Mouse (Mus musculus) small intestine, adult 2 months (tissue): ENCODE measurements around the gene Tas1r2. TPM values are rescaled to one million over a fixed set of nuclear protein-coding genes. Genes with fewer than 3 reads are reported as not detected.
A peak's percentile ranks its signal among the peaks of the same experiment; 100 is the strongest.

Experiments
- H3K27ac ChIP-seq: fragments of 200-500 bp; 2 replicates; pipeline ENCODE4 v1.5.1; 2012; ENCODE audit warnings: low read depth, low read length, control low read depth, inconsistent platforms; ENCODE audit not compliant: insufficient read depth
- H3K27me3 ChIP-seq: fragments of 200-500 bp; 2 replicates; pipeline ENCODE4 v1.6.1; 2012; ENCODE audit warnings: mild to moderate bottlenecking, moderate library complexity, low read length, inconsistent platforms; ENCODE audit not compliant: control insufficient read depth, insufficient read depth
- H3K36me3 ChIP-seq: fragments of 200-500 bp; 2 replicates; pipeline ENCODE4 v1.6.1; 2012; ENCODE audit warnings: mild to moderate bottlenecking, low read length, control low read depth, inconsistent platforms; ENCODE audit not compliant: control insufficient read depth, insufficient read depth
- H3K4me1 ChIP-seq: fragments of 200-500 bp; 2 replicates; pipeline ENCODE4 v1.6.1; 2012; ENCODE audit warnings: low read length, inconsistent platforms, mixed read lengths; ENCODE audit not compliant: control insufficient read depth, insufficient read depth, insufficient read length
- H3K4me3 ChIP-seq: fragments of 200-500 bp; 2 replicates; pipeline ENCODE4 v1.5.1; 2012; ENCODE audit warnings: low read depth, mild to moderate bottlenecking, control low read depth, inconsistent platforms, low read length, moderate library complexity
- CTCF ChIP-seq: fragments of 200-500 bp; IDR thresholded peaks from 2 replicates; pipeline ENCODE4 v1.5.1; 2012; ENCODE audit warnings: low read depth, mild to moderate bottlenecking, control low read depth, inconsistent platforms, low read length, moderate library complexity, mixed read lengths; ENCODE audit not compliant: insufficient replicate concordance, insufficient read length; ENCODE audit errors: extremely low read depth
- POLR2A ChIP-seq: fragments of 200-500 bp; IDR thresholded peaks from 2 replicates; pipeline ENCODE4 v1.6.1; 2012; ENCODE audit warnings: low read depth, mild to moderate bottlenecking, control low read depth, inconsistent platforms, low read length, moderate library complexity
- WGBS: fragments of 180-500 bp; shearing (Covaris S2); methylation state at CpG from one replicate; pipeline ENCODE4 v1.1.7; 2018; 5-methylcytosine and 5-hydroxymethylcytosine counted together
- polyA plus RNA-seq: library from polyadenylated mRNA; depleted of rRNA; stranded (reverse); fragments of >200 nt; gene quantifications from 2 replicates; pipeline ENCODE4 v1.2.3, GENCODE M21; 2012

The Tas1r2 gene
- polyA plus RNA-seq, 1 experiment = 0.41 TPM

GRCm38 (mm10) chr4:139616276-139617000 is 36.9 kb upstream of the Tas1r2 start:
- H3K36me3 ChIP-seq = peaks cover 6% of the 10 kb centered on the region
- TF ChIP-seq CTCF (no peak), POLR2A (no peak)
- H3K27ac ChIP-seq = no peak overlapping the region
- WGBS = 62% methylated on average over 24 of the region's 24 CpGs
- H3K27me3 ChIP-seq = no peaks in the 10 kb centered on the region
- no peaks in the 10 kb centered on the region for H3K4me1 ChIP-seq
- H3K4me3 ChIP-seq = peak overlapping the region; percentile 58

- no peak overlapping the region for H3K27ac ChIP-seq
- H3K36me3 ChIP-seq = peaks cover 6% of the 10 kb centered on the region
- H3K27me3 ChIP-seq = no peaks in the 10 kb centered on the region
- H3K4me3 ChIP-seq = no peak overlapping the region
- no peaks in the 10 kb centered on the region for H3K4me1 ChIP-seq
- TF ChIP-seq CTCF (no peak), POLR2A (no peak)
- WGBS = 76% methylated on average over 3 of the region's 3 CpGs
These were observed 36.4 kb upstream of the Tas1r2 start for GRCm38 (mm10) chr4:139617001-139617364.

GRCm38 (mm10) chr4:139619765-139620164 is 33.6 kb upstream of the Tas1r2 start:
- Histone ChIP-seq H3K27ac (no peak overlapping the region), H3K4me1 (peaks cover 1% of the 10 kb centered on the region; the same call in 1 of the 2 replicates), H3K36me3 (no peaks in the 10 kb centered on the region; the same call in 1 of the 2 replicates), H3K27me3 (peaks cover 10% of the 10 kb centered on the region), H3K4me3 (no peak overlapping the region)
- TF ChIP-seq CTCF (no peak), POLR2A (no peak)
- 88% methylated on average over 6 of the region's 6 CpGs for WGBS

GRCm38 (mm10) chr4:139622373-139623282 is 30.7 kb upstream of the Tas1r2 start, which contains the start of gene Aldh4a1:
TSS of gene Aldh4a1 (plus strand) at chr4:139622866.
- Histone ChIP-seq H3K27me3 (peaks cover 16% of the 10 kb centered on the region), H3K36me3 (peaks cover 5% of the 10 kb centered on the region; the same call in 1 of the 2 replicates), H3K27ac (peak within 1 kb of the TSS; percentile 85), H3K4me3 (peak within 1 kb of the TSS; percentile 94), H3K4me1 (peaks cover 2% of the 10 kb centered on the region)
- TF ChIP-seq CTCF = no peak
- peak; percentile 95 for TF ChIP-seq POLR2A
- WGBS = 0% methylated on average over 37 of the region's 38 CpGs

GRCm38 (mm10) chr4:139623434-139624115 is 29.8 kb upstream of the Tas1r2 start:
- Histone ChIP-seq H3K4me1 (peaks cover 7% of the 10 kb centered on the region), H3K27me3 (peaks cover 16% of the 10 kb centered on the region), H3K36me3 (peaks cover 5% of the 10 kb centered on the region; the same call in 1 of the 2 replicates), H3K4me3 (peak overlapping the region; percentile 94), H3K27ac (peak overlapping the region; percentile 85)
- TF ChIP-seq POLR2A (no peak), CTCF (no peak)
- WGBS = 10% methylated on average over 21 of the region's 21 CpGs

- no peak for TF ChIP-seq POLR2A
- no peak for TF ChIP-seq CTCF
- 30% methylated on average over 5 of the region's 5 CpGs for WGBS
- H3K4me1 ChIP-seq = peaks cover 7% of the 10 kb centered on the region
- H3K27ac ChIP-seq = peak overlapping the region; percentile 85; the same call in 1 of the 2 replicates
- H3K36me3 ChIP-seq = peaks cover 5% of the 10 kb centered on the region; the same call in 1 of the 2 replicates
- peaks cover 16% of the 10 kb centered on the region for H3K27me3 ChIP-seq
- peak overlapping the region; percentile 94 for H3K4me3 ChIP-seq
These were observed 29.2 kb upstream of the Tas1r2 start for GRCm38 (mm10) chr4:139624116-139624489.
